Mouse (Mus musculus): ENCODE results near the gene Gm20425.

- TF ChIP-seq CTCF (IDR thresholded peaks at IDR 0.05; ENCODE audit: insufficient read depth, low read length) (no peak), POLR2A (IDR thresholded peaks at IDR 0.05; ENCODE audit: borderline replicate concordance, extremely low read depth, low read depth, low read length) (no peak)
Observed at GRCm38 (mm10) chr9:103246526-103247168, 16.5 kb upstream of the Gm20425 start.
